Mouse (Mus musculus): ENCODE measurements around the gene Gm43191. TPM values are rescaled to one million over a fixed set of nuclear protein-coding genes. Genes with fewer than 3 reads are reported as not detected.

Gene Gm43191
- polyA plus RNA-seq, 1 experiment, result not detected

DNA sequence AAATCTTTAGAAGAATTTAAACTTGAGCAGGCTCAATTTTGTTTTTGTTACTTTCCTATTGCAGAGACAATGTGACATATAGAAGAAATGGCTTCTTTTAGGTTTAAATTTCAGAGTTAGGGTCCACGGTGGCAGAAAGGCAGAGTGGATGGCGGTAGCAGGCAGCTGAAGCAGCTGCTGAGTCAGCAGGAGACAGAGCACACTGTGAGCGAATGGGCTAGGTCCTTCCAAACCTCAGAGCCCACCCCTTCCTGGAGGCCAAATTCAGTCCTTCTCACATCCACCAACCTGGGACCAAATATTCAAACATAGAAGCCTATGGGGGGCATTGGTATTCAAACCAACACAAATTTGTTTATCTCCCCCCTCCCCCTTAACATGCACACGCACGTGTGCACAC, 79.3 kb downstream of the Gm43191 start:
- Histone ChIP-seq H3K27ac (ENCODE audit: insufficient read depth, low read depth, low read length) (no peak overlapping the region), H3K27me3 (replicated peaks; ENCODE audit: control insufficient read depth, insufficient read depth, low read length) (no peaks in the 10 kb centered on the region), H3K4me1 (ENCODE audit: control insufficient read depth, insufficient read depth, low read length) (no peaks in the 10 kb centered on the region), H3K36me3 (ENCODE audit: control insufficient read depth, insufficient read depth, low read length) (no peaks in the 10 kb centered on the region), H3K4me3 (ENCODE audit: insufficient read depth, low read depth, low read length) (no peak overlapping the region)
- WGBS, result 93% methylated on average over 5 of the region's 5 CpGs
- no peak for TF ChIP-seq CTCF (conservative IDR thresholded peaks at IDR 0.05; ENCODE audit: insufficient read depth, insufficient read length, low read depth, low read length)
- no peak for TF ChIP-seq POLR2A (IDR thresholded peaks at IDR 0.05; ENCODE audit: low read depth, low read length)
- DNase-seq, result no peak

DNA sequence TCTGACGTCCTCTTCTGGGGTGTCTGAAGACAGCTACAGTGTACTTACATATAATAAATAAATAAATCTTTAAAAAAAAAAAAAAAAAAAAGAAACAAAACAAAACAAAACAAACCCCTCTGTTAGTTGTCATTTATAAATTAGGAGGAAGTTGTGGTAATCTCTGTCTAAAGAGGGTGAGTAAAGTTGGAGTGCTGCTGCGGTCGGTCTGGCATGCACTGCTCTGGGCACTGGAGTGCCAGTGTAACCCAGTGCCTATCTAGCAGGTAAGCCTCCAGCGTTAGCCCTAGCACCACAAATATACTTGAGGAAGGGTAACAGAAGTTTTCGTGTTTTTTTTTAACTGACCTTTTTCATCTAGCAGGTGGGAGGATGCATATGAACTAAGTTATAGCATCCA, 80.1 kb downstream of the Gm43191 start:
- WGBS, result 87% methylated on average over 5 of the region's 5 CpGs
- H3K27ac ChIP-seq (ENCODE audit: insufficient read depth, low read depth, low read length), result no peak overlapping the region
- TF ChIP-seq POLR2A (IDR thresholded peaks at IDR 0.05; ENCODE audit: low read depth, low read length) (no peak), CTCF (conservative IDR thresholded peaks at IDR 0.05; ENCODE audit: insufficient read depth, insufficient read length, low read depth, low read length) (no peak)
- no peak overlapping the region for H3K4me3 ChIP-seq (ENCODE audit: insufficient read depth, low read depth, low read length)
- DNase-seq, result no peak
- no peaks in the 10 kb centered on the region for H3K36me3 ChIP-seq (ENCODE audit: control insufficient read depth, insufficient read depth, low read length)
- no peaks in the 10 kb centered on the region for H3K4me1 ChIP-seq (ENCODE audit: control insufficient read depth, insufficient read depth, low read length)
- no peaks in the 10 kb centered on the region for H3K27me3 ChIP-seq (replicated peaks; ENCODE audit: control insufficient read depth, insufficient read depth, low read length)

DNA sequence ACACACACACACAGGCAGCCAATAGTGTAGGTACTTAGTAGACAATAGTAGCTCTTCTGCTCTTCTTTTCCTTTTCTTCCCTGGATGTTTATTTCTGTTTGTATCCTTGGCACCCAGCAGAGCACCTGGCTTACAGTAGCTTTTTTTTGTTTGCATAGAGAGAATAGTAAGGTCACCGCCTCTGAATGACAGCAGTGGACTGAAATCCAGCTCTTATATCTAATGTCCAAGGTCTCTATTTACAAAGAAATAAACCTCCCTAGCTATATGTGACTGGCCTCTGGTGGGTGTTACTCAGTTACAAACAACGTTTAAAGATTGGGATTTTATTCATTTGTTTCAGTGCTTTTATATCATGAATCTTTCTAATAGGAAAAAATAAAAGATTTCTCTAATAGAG, 81.4 kb downstream of the Gm43191 start:
- Histone ChIP-seq H3K4me3 (ENCODE audit: insufficient read depth, low read depth, low read length) (no peak overlapping the region), H3K36me3 (ENCODE audit: control insufficient read depth, insufficient read depth, low read length) (no peaks in the 10 kb centered on the region), H3K27me3 (replicated peaks; ENCODE audit: control insufficient read depth, insufficient read depth, low read length) (no peaks in the 10 kb centered on the region), H3K4me1 (ENCODE audit: control insufficient read depth, insufficient read depth, low read length) (no peaks in the 10 kb centered on the region), H3K27ac (ENCODE audit: insufficient read depth, low read depth, low read length) (no peak overlapping the region)
- 83% methylated on average over 2 of the region's 2 CpGs for WGBS
- no peak for DNase-seq
- TF ChIP-seq CTCF (conservative IDR thresholded peaks at IDR 0.05; ENCODE audit: insufficient read depth, insufficient read length, low read depth, low read length) (no peak), POLR2A (IDR thresholded peaks at IDR 0.05; ENCODE audit: low read depth, low read length) (no peak)

DNA sequence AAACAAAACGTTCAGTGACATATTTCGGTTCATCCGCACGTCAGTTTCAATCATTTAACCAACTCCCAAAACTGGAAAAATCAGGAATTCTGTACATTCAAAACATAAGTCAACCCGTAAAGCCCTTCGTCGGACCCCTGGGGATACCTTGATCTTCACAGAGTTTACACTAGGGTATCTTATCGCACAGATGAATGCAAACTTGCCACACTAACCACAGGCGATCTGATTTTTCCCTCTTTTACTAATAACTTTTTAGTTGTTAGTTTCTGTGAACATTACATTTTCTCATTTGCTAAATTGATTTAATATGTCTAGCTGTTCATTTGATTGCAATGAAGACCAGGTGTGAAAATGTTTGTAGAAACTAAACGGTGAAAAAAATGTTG, 85.5 kb downstream of the Gm43191 start:
- no peak overlapping the region for H3K27ac ChIP-seq (ENCODE audit: insufficient read depth, low read depth, low read length)
- WGBS, result 4% methylated on average over 10 of the region's 10 CpGs

DNA sequence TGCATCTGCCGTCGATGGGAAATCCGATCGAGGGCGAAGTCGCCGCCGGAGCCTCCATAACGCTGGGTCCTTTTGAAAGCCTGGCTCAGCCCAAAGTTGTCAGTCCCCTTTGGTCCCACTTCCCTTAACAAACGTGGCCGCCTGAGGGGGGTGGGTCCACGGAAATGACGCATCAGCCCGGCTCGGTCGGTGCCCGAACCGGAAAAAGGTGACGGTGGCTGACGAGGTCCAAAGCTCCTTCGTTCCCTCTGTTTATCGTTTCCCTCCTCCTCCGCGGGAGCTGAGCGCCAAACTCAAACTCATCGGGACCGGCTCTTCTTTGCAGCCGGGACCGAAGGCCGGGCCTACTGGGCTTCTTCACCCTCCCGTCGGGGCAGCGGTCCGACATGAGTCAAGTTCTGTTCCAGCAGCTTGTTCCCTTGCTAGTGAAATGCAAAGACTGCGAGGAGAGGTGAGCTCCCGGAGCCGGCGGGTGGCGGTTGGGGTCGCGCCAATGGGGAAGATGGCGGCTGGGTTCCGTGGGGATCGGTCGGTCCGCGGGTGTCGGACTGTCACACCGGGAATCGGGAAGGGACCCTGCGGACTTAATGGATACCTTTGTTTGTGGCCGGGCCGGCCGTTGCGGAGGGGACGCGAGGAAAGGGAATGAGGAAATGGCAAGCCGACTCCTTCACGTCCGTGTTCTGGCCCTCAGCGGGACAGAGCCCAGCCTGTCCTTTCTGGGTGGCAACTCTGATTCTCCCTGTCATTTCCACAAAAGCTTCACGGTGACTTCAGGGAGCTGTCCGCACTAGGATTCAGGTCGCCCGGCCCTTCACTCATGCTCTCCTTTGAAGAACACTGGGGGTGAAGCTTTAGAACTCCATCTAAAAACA, 86.1 kb downstream of the Gm43191 start, which contains the start of gene Sass6:
Gene Sass6 (plus strand): TSS at position 255 of the 875 bp plus-strand sequence.
- WGBS, result under 1% methylated on average over 65 of the region's 65 CpGs
- no peaks in the 10 kb centered on the region for H3K27me3 ChIP-seq (replicated peaks; ENCODE audit: control insufficient read depth, insufficient read depth, low read length)

More for the DNA sequence above, 85.5 kb downstream of the Gm43191 start:
- Histone ChIP-seq H3K4me1 (ENCODE audit: control insufficient read depth, insufficient read depth, low read length) (no peaks in the 10 kb centered on the region), H3K36me3 (ENCODE audit: control insufficient read depth, insufficient read depth, low read length) (no peaks in the 10 kb centered on the region), H3K27me3 (replicated peaks; ENCODE audit: control insufficient read depth, insufficient read depth, low read length) (no peaks in the 10 kb centered on the region), H3K4me3 (ENCODE audit: insufficient read depth, low read depth, low read length) (peak overlapping the region; percentile 81)
- DNase-seq, result no peak
- TF ChIP-seq POLR2A (IDR thresholded peaks at IDR 0.05; ENCODE audit: low read depth, low read length) (no peak), CTCF (conservative IDR thresholded peaks at IDR 0.05; ENCODE audit: insufficient read depth, insufficient read length, low read depth, low read length) (no peak)

DNA sequence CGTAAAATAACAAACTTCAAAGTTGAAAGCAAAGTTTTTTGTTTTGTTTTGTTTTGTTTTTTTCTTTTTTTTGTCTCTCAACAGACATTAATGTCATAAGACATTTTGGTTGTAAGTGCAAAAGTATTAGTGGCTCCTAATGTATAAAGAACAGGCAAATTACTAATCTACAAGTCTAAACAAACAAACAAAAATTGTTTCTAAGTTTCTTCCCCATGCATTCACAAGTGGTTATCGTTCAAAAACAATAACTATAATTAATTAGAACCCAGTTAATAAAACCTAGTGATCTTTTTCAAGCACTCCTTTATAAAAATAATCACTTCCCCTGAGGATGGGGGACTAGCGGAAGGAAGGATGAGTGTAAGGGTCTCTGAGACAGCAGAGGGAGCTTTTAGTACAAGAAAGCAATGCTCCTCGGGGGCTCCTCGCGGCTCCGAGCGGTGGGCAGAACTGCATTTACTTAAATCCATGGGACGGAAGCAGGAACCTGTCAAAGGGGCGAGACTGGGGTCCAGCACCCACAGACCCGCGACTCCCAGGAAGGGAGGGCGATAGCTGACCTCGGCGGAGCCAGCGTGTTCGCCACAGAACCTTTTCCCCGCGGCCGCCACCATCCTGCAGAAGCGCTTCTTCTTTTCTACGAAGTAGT, 86.9 kb downstream of the Gm43191 start:
- Histone ChIP-seq H3K4me1 (ENCODE audit: control insufficient read depth, insufficient read depth, low read length) (no peaks in the 10 kb centered on the region), H3K36me3 (ENCODE audit: control insufficient read depth, insufficient read depth, low read length) (no peaks in the 10 kb centered on the region), H3K27me3 (replicated peaks; ENCODE audit: control insufficient read depth, insufficient read depth, low read length) (no peaks in the 10 kb centered on the region), H3K4me3 (ENCODE audit: insufficient read depth, low read depth, low read length) (peak overlapping the region; percentile 81), H3K27ac (ENCODE audit: insufficient read depth, low read depth, low read length) (peak overlapping the region; percentile 30; the same call in 1 of the 2 replicates)
- WGBS, result 1% methylated on average over 22 of the region's 22 CpGs
- TF ChIP-seq POLR2A (IDR thresholded peaks at IDR 0.05; ENCODE audit: low read depth, low read length) (no peak), CTCF (conservative IDR thresholded peaks at IDR 0.05; ENCODE audit: insufficient read depth, insufficient read length, low read depth, low read length) (no peak; the same call in 1 of the 2 replicates)
- no peak for DNase-seq

More for the DNA sequence above, 86.1 kb downstream of the Gm43191 start, which contains the start of gene Sass6:
- DNase-seq, result peak; percentile 99
- no peak for TF ChIP-seq CTCF (conservative IDR thresholded peaks at IDR 0.05; ENCODE audit: insufficient read depth, insufficient read length, low read depth, low read length)
- TF ChIP-seq POLR2A (IDR thresholded peaks at IDR 0.05; ENCODE audit: low read depth, low read length), result no peak
- H3K4me3 ChIP-seq (ENCODE audit: insufficient read depth, low read depth, low read length), result peak within 1 kb of the TSS; percentile 81
- no peaks in the 10 kb centered on the region for H3K36me3 ChIP-seq (ENCODE audit: control insufficient read depth, insufficient read depth, low read length)
- H3K27ac ChIP-seq (ENCODE audit: insufficient read depth, low read depth, low read length), result peak within 1 kb of the TSS; percentile 30; the same call in 1 of the 2 replicates
- no peaks in the 10 kb centered on the region for H3K4me1 ChIP-seq (ENCODE audit: control insufficient read depth, insufficient read depth, low read length)

Other genes with a start within 250 kb of the Gm43191 start
- gene Rtca, start 173.1 kb downstream of the Gm43191 start, polyA plus RNA-seq (2012; rRNA removed), result 28.0 and 30.4 TPM in 2 replicates
- gene Dbt, start 168.2 kb downstream of the Gm43191 start, polyA plus RNA-seq (2012; rRNA removed), result 35.6 and 41.9 TPM in 2 replicates
- 0.33 and 0.81 TPM in 2 replicates for gene Lrrc39, start 118.3 kb downstream of the Gm43191 start, polyA plus RNA-seq (2012; rRNA removed)
- 0.42 and 0.78 TPM in 2 replicates for gene Sass6, start 86.3 kb downstream of the Gm43191 start, polyA plus RNA-seq (2012; rRNA removed)
- gene Trmt13, start 66.7 kb downstream of the Gm43191 start, polyA plus RNA-seq (2012; rRNA removed), result 2.8 TPM in 2 replicates
- gene Mfsd14a, start 18.6 kb downstream of the Gm43191 start, polyA plus RNA-seq (2012; rRNA removed), result 27.5 and 27.8 TPM in 2 replicates
- gene Slc35a3, start 31.6 kb upstream of the Gm43191 start, polyA plus RNA-seq (2012; rRNA removed), result 15.7 and 17.5 TPM in 2 replicates
- gene Agl, start 126.9 kb upstream of the Gm43191 start, polyA plus RNA-seq (2012; rRNA removed), result 12.7 and 13.6 TPM in 2 replicates
- gene Frrs1, start 178.2 kb upstream of the Gm43191 start, polyA plus RNA-seq (2012; rRNA removed), result 49.7 and 62.7 TPM in 2 replicates